Mouse (Mus musculus): ENCODE measurements around the gene Dok5. TPM values are rescaled to one million over a fixed set of nuclear protein-coding genes. Genes with fewer than 3 reads are reported as not detected.

The Dok5 gene
- not detected for polyA plus RNA-seq (2017; shearing (Covaris generic))

GRCm38 (mm10) chr2:170731632-170732561 is at the start of gene Dok5:
Gene Dok5, plus strand, starts transcription at chr2:170731807.
- ATAC-seq: no peak

DNA sequence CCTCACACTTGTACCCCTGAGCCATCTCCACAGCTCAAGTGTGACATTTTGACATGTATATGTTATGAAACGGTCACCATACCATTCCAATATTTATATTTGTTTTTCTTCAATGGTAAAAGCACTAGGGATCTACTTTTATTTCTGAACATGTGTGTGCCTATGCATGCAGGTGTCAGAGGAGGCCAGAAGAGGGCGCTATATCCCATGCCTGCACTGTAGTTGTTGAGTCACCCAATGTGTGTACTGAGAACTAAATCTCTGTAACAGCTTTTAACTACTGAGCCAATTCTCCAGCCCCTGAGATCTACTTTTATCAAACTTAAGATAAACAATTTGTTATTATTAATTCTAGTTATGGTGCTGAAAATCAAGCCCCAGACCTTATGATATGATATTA is 48.2 kb upstream of the Dok5 start:
- ATAC-seq: no peak

DNA sequence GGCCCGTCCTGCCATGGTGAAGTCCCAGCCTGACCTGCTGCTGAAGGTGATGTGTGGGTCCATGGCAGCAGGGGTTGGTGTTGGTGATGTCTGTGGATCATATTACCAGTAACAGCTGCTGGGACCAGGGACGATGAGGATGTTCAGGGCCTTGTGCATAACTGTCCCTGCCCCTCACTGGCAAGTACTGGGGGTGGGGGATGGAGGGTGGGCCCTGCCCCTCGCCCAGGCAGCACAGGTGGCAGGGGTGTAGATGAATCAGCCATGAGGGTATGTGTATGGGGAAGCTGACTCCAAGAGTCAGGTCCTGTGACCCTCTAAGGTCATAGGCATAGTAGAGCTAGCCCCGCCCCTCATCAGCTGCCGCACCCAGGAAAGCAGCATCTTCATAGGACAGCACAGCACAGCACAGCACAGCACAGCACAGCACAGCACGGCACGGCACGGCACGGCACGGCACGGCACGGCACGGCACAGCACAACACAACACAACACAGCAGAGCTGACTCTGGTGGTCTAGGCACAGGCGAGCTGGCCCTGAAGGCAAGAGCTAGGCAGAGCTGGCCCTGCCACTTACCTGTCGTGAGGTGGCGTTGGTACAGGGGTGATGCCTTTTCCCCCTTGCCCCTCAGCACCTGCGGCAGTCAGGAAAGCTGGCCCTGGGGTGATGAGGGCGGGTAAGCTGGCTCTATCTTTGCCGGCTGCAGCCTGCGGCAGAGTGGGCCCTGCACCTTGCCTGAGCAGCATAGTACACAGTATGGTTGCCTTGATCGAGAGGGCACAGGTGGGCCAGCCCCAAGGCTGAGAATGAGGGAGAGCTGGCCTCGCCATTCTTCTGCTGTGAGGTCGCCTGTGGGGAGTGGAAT is 36.3 kb upstream of the Dok5 start:
- ATAC-seq: no peak

GRCm38 (mm10) chr2:170695937-170696510 is 35.6 kb upstream of the Dok5 start:
- ATAC-seq: no peak

GRCm38 (mm10) chr2:170700471-170700870 is 31.1 kb upstream of the Dok5 start:
- no peak for ATAC-seq

- ATAC-seq: no peak
Observed at GRCm38 (mm10) chr2:170706488-170706887, 25.1 kb upstream of the Dok5 start.

DNA sequence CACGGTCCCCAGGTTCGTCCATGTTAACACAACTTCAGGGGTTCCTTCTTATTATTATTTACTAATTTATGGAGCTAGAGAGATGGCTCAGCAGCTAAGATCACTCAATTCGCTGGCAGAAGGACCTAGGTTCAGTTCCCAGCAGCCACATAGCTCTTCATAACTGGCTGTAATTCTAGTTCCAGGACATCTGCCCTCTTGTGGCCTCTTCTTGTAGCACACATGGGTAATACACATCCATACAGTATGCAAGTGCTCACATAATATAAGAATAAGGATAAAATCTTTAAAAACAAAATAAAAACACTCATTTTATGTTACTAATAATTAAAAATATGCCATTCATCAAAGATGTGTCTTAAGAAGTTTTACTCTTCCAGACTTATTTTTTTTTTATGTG is 23.9 kb upstream of the Dok5 start:
- ATAC-seq: no peak

GRCm38 (mm10) chr2:170708901-170709300 is 22.7 kb upstream of the Dok5 start:
- no peak for ATAC-seq

- ATAC-seq: no peak
Observed at GRCm38 (mm10) chr2:170712658-170713285, 18.8 kb upstream of the Dok5 start.

- ATAC-seq: no peak
Observed at GRCm38 (mm10) chr2:170720386-170720785, 11.2 kb upstream of the Dok5 start.

DNA sequence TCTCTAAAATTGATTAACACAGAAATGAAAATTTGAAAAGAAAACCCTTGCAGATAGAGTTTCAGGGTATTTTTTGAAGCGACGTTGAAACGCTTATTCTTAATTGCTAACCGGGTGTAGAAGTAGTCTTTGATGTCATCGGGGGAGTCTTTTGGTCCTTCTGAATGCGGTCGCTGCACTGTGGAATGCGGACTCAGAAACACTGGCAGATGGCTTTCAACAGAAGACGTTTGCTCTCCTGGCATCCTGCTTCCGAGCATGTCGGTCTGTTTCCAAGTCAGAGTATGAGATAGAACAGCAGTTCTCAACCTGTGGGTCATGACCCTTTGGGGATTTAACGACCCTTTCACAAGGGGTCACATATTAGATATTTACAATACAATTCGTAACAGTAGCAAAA is 7.5 kb upstream of the Dok5 start:
- no peak for ATAC-seq

GRCm38 (mm10) chr2:170724716-170725115 is 6.9 kb upstream of the Dok5 start:
- ATAC-seq: no peak

- ATAC-seq: no peak
Observed at GRCm38 (mm10) chr2:170725796-170726195, 5.8 kb upstream of the Dok5 start.

- ATAC-seq: no peak
Observed at GRCm38 (mm10) chr2:170726996-170727710, 4.5 kb upstream of the Dok5 start.

- ATAC-seq: no peak
Observed at GRCm38 (mm10) chr2:170728864-170729263, 2.7 kb upstream of the Dok5 start.

GRCm38 (mm10) chr2:170729661-170730060 is 1.9 kb upstream of the Dok5 start:
- ATAC-seq: no peak

GRCm38 (mm10) chr2:170730136-170730535 is 1.5 kb upstream of the Dok5 start:
- ATAC-seq: no peak

DNA sequence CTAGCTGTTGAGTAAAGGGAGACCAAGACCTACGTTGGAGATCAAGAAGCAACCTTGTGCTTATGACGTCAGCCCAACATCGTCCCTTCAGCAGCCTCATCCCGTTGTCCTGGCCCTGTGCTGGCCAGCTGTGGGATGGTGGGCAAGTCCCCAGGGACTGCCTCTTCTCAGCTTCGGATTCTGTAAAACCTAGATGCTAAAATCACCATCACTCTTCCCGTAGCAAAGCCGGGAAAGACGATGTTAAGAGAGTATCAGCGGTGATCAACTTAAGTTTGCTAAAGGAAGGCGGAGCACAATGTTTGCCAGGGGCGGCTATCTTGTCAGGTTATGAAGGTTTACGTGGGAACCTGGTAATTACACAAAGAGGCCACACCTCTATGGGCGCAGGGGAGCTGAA is 826 bp upstream of the Dok5 start:
- no peak for ATAC-seq

DNA sequence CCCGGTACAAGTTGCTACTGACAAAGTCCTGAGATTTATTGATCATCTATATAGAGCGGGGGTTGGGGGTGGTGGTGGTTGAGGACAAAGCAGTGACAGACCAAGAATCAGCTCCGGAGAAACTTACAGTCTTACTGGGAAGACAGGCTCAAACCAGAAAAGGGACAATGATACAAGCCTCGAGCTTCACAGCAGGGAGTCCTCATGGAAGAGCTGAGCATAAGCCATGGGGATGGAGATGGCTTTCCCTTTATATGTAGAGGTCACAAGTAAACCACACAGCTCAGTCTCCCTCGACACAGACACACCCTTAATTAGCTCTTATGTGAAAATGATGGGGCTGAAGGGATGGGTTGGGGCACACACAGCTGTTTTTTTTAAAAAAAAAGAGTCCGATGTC is 402 bp upstream of the Dok5 start:
- ATAC-seq: no peak

- ATAC-seq: no peak
Observed at GRCm38 (mm10) chr2:170733671-170734070, 2.1 kb downstream of the Dok5 start.

GRCm38 (mm10) chr2:170734446-170734845 is 2.8 kb downstream of the Dok5 start:
- ATAC-seq: no peak

DNA sequence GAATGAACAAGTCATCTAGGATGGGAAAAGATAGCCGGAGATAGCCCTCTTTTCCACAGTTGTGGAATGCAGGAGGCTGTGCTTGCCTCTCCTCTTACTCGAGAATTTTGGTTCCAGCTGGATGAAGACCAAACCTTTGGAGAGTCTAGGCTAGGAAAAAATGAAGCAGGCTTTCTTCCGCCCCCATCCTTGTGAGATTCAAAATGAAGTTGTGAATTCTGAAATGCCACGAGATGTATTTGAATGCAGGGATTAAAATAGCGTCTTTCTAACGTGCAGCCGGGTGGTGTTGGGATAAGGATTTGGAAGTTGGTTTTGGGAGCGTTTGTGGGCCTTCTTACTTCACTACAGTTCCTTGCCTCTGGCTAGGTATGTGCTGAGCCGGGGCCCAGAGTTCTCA is 6.8 kb downstream of the Dok5 start:
- ATAC-seq: no peak
